Mouse (Mus musculus) MEL (cell line): ENCODE results near the gene Rasgef1b. TPM values are rescaled to one million over a fixed set of nuclear protein-coding genes. Genes with fewer than 3 reads are reported as not detected.

Source experiments
- DNase-seq: peaks from one replicate; pipeline ENCODE4 v3.0.0; 2011; ENCODE audit warnings: low read depth, low spot score
- H3K27ac ChIP-seq: 2 replicates; pipeline ENCODE4 v1.5.1; 2012; ENCODE audit warnings: low read depth, mild to moderate bottlenecking, control low read depth, low read length, moderate library complexity; ENCODE audit not compliant: control insufficient read depth
- H3K27me3 ChIP-seq, 2 experiments: fragments of 150-350 bp in 1 of 2; sonication (generic) in 1 of 2; 2 replicates each; pipeline ENCODE4 v1.6.1; 2012; ENCODE audit warnings: low read length in 2 of 2, mild to moderate bottlenecking in 2 of 2, improper control_type of control experiment in 1 of 2, moderate library complexity in 1 of 2; ENCODE audit not compliant: insufficient read depth in 2 of 2, control insufficient read depth in 1 of 2
- H3K36me3 ChIP-seq, 2 experiments: 2 replicates each; pipeline ENCODE4 v1.6.1; 2012 to 2014; ENCODE audit warnings: low read length in 2 of 2, improper control_type of control experiment in 1 of 2, inconsistent platforms in 1 of 2, mild to moderate bottlenecking in 1 of 2; ENCODE audit not compliant: insufficient read depth in 2 of 2, control insufficient read depth in 1 of 2
- H3K4me1 ChIP-seq, 2 experiments: fragments of 150-350 bp in 1 of 2; sonication (generic) in 1 of 2; 2 replicates each; pipeline ENCODE4 v1.6.1; 2012; ENCODE audit warnings: low read length in 2 of 2, improper control_type of control experiment in 1 of 2, mild to moderate bottlenecking in 1 of 2; ENCODE audit not compliant: insufficient read depth in 2 of 2, control insufficient read depth in 1 of 2
- H3K4me3 ChIP-seq, 2 experiments: fragments of 150-350 bp in 1 of 2; sonication (generic) in 1 of 2; 2 replicates each; pipeline ENCODE4 v1.5.1; 2012; ENCODE audit warnings: low read depth in 2 of 2, low read length in 2 of 2, mild to moderate bottlenecking in 2 of 2, moderate library complexity in 2 of 2, control low read depth in 1 of 2, improper control_type of control experiment in 1 of 2; ENCODE audit not compliant: control insufficient read depth in 1 of 2, insufficient read depth in 1 of 2
- H3K79me2 ChIP-seq: 2 replicates; pipeline ENCODE4 v1.6.1; 2012; ENCODE audit warnings: mild to moderate bottlenecking, low read length, moderate library complexity; ENCODE audit not compliant: control insufficient read depth, poor library complexity, insufficient read depth
- H3K9ac ChIP-seq: 2 replicates; pipeline ENCODE4 v1.6.1; 2012; ENCODE audit warnings: low read depth, mild to moderate bottlenecking, control low read depth, low read length, moderate library complexity; ENCODE audit not compliant: control insufficient read depth, poor library complexity, severe bottlenecking
- H3K9me3 ChIP-seq: fragments of 150-350 bp; sonication (generic); replicated peaks from 2 replicates; pipeline ENCODE4 v1.6.1; 2012; ENCODE audit warnings: mild to moderate bottlenecking, low read length, improper control_type of control experiment, moderate library complexity; ENCODE audit not compliant: insufficient read depth
- BHLHE40 ChIP-seq: IDR thresholded peaks from 2 replicates; pipeline ENCODE4 v1.6.1; 2012; ENCODE audit warnings: low read depth, mild to moderate bottlenecking, inconsistent platforms, low read length, improper control_type of control experiment, borderline replicate concordance
- CHD1 ChIP-seq: IDR thresholded peaks from 2 replicates; pipeline ENCODE4 v1.6.1; 2012; ENCODE audit warnings: low read depth, mild to moderate bottlenecking, inconsistent platforms, low read length, improper control_type of control experiment
- CHD2 ChIP-seq: IDR thresholded peaks from 2 replicates; pipeline ENCODE4 v1.6.1; 2011; ENCODE audit warnings: low read length, improper control_type of control experiment
- E2F4 ChIP-seq: IDR thresholded peaks from 2 replicates; pipeline ENCODE4 v1.6.1; 2011; ENCODE audit warnings: low read depth, low read length, improper control_type of control experiment, borderline replicate concordance
- ELF1 ChIP-seq: IDR thresholded peaks from 2 replicates; pipeline ENCODE4 v1.6.1; 2014; ENCODE audit warnings: low read depth, mild to moderate bottlenecking, inconsistent platforms, low read length, improper control_type of control experiment, moderate library complexity
- EP300 ChIP-seq, 2 experiments: IDR thresholded peaks; 2 replicates each; pipeline ENCODE4 v1.6.1; 2011; ENCODE audit warnings: improper control_type of control experiment in 2 of 2, low read length in 2 of 2, low read depth in 1 of 2, mild to moderate bottlenecking in 1 of 2
- HCFC1 ChIP-seq: IDR thresholded peaks from 2 replicates; pipeline ENCODE4 v1.6.1; 2012; ENCODE audit warnings: low read depth, mild to moderate bottlenecking, inconsistent platforms, low read length, improper control_type of control experiment, moderate library complexity
- JUND ChIP-seq: IDR thresholded peaks from 2 replicates; pipeline ENCODE4 v1.6.1; 2011; ENCODE audit warnings: low read depth, mild to moderate bottlenecking, improper control_type of control experiment, low read length
- KAT2A ChIP-seq: conservative IDR thresholded peaks from 2 replicates; pipeline ENCODE4 v1.6.1; 2012; ENCODE audit warnings: low read depth, low read length, improper control_type of control experiment, inconsistent platforms
- MAFK ChIP-seq: IDR thresholded peaks from 2 replicates; pipeline ENCODE4 v1.6.1; 2011; ENCODE audit warnings: low read depth, mild to moderate bottlenecking, low read length, improper control_type of control experiment, borderline replicate concordance
- MAX ChIP-seq: IDR thresholded peaks from 2 replicates; pipeline ENCODE4 v1.6.1; 2011; ENCODE audit warnings: low read length, improper control_type of control experiment
- MEF2A ChIP-seq: IDR thresholded peaks from 2 replicates; pipeline ENCODE4 v1.6.1; 2014; ENCODE audit warnings: low read depth, mild to moderate bottlenecking, inconsistent platforms, low read length, improper control_type of control experiment; ENCODE audit not compliant: poor library complexity, insufficient replicate concordance, severe bottlenecking; ENCODE audit errors: extremely low read depth
- MXI1 ChIP-seq: IDR thresholded peaks from 2 replicates; pipeline ENCODE4 v1.6.1; 2011; ENCODE audit warnings: mild to moderate bottlenecking, low read depth, low read length, improper control_type of control experiment
- MYB ChIP-seq: IDR thresholded peaks from 2 replicates; pipeline ENCODE4 v1.6.1; 2011; ENCODE audit warnings: mild to moderate bottlenecking, low read depth, low read length, improper control_type of control experiment
- MYC ChIP-seq: IDR thresholded peaks from 2 replicates; pipeline ENCODE4 v1.6.1; 2011; ENCODE audit warnings: low read depth, mild to moderate bottlenecking, low read length, improper control_type of control experiment, moderate library complexity
- NELFE ChIP-seq: IDR thresholded peaks from 2 replicates; pipeline ENCODE4 v1.6.1; 2011; ENCODE audit warnings: low read depth, low read length, improper control_type of control experiment
- POLR2A ChIP-seq, 2 experiments: IDR thresholded peaks; 2 replicates each; pipeline ENCODE4 v1.6.1; 2011 to 2012; ENCODE audit warnings: low read length in 2 of 2, mild to moderate bottlenecking in 2 of 2, control low read depth in 1 of 2, improper control_type of control experiment in 1 of 2, low read depth in 1 of 2, moderate library complexity in 1 of 2; ENCODE audit not compliant: control insufficient read depth in 1 of 2, insufficient read depth in 1 of 2, poor library complexity in 1 of 2
- POLR2AphosphoS5 ChIP-seq: IDR thresholded peaks from 2 replicates; pipeline ENCODE4 v1.6.1; 2012; ENCODE audit warnings: low read depth, borderline replicate concordance, mild to moderate bottlenecking, inconsistent platforms, low read length, moderate library complexity, mixed read lengths
- RAD21 ChIP-seq: IDR thresholded peaks from 2 replicates; pipeline ENCODE4 v1.6.1; 2011; ENCODE audit warnings: mild to moderate bottlenecking, low read depth, low read length, improper control_type of control experiment
- RCOR1 ChIP-seq: IDR thresholded peaks from 2 replicates; pipeline ENCODE4 v1.6.1; 2012; ENCODE audit warnings: low read depth, mild to moderate bottlenecking, inconsistent platforms, low read length, improper control_type of control experiment
- SIN3A ChIP-seq: IDR thresholded peaks from 2 replicates; pipeline ENCODE4 v1.6.1; 2012; ENCODE audit warnings: low read length, improper control_type of control experiment, inconsistent platforms
- TAL1 ChIP-seq: IDR thresholded peaks from 2 replicates; pipeline ENCODE4 v1.6.1; 2012; ENCODE audit warnings: mild to moderate bottlenecking, inconsistent platforms, low read length, moderate library complexity, mixed read lengths
- UBTF ChIP-seq: IDR thresholded peaks from 2 replicates; pipeline ENCODE4 v1.6.1; 2012; ENCODE audit warnings: low read depth, mild to moderate bottlenecking, inconsistent platforms, low read length, improper control_type of control experiment, moderate library complexity, borderline replicate concordance; ENCODE audit not compliant: insufficient read depth
- USF1 ChIP-seq: IDR thresholded peaks from 2 replicates; pipeline ENCODE4 v1.6.1; 2014; ENCODE audit warnings: low read depth, mild to moderate bottlenecking, inconsistent platforms, low read length, improper control_type of control experiment, moderate library complexity
- USF2 ChIP-seq, 2 experiments: IDR thresholded peaks; 2 replicates each; pipeline ENCODE4 v1.6.1; 2011 to 2012; ENCODE audit warnings: improper control_type of control experiment in 2 of 2, low read length in 2 of 2, borderline replicate concordance in 1 of 2, inconsistent platforms in 1 of 2, low read depth in 1 of 2, mild to moderate bottlenecking in 1 of 2; ENCODE audit not compliant: insufficient read depth in 1 of 2
- ZC3H11A ChIP-seq: IDR thresholded peaks from 2 replicates; pipeline ENCODE4 v1.6.1; 2012; ENCODE audit warnings: low read depth, mild to moderate bottlenecking, inconsistent platforms, low read length, improper control_type of control experiment
- ZKSCAN1 ChIP-seq: IDR thresholded peaks from 2 replicates; pipeline ENCODE4 v1.6.1; 2012; ENCODE audit warnings: low read depth, mild to moderate bottlenecking, inconsistent platforms, low read length, improper control_type of control experiment, moderate library complexity
- ZMIZ1 ChIP-seq: IDR thresholded peaks from 2 replicates; pipeline ENCODE4 v1.6.1; 2012; ENCODE audit warnings: low read depth, mild to moderate bottlenecking, inconsistent platforms, low read length, improper control_type of control experiment, moderate library complexity
- polyA plus RNA-seq, 2 experiments: library from polyadenylated mRNA; stranded (reverse) in 1 of 2; unstranded in 1 of 2; fragments of >175 nt in 1 of 2; fragments of >200 nt in 1 of 2; gene quantifications; 2 replicates each; pipeline versions ENCODE4 v1.2.1 to v1.2.4; 2012; ENCODE audit warnings: low replicate concordance in 2 of 2, low read depth in 1 of 2; ENCODE audit not compliant: insufficient read length in 2 of 2, insufficient read depth in 1 of 2, missing spikeins in 1 of 2
- total RNA-seq: library from RNA; depleted of rRNA; stranded (reverse); fragments of 300-350 nt; gene quantifications from 2 replicates; pipeline ENCODE4 v1.2.3, GENCODE M21; 2012

Rasgef1b gene
- total and polyA plus RNA-seq, 3 experiments, result not detected

DNA sequence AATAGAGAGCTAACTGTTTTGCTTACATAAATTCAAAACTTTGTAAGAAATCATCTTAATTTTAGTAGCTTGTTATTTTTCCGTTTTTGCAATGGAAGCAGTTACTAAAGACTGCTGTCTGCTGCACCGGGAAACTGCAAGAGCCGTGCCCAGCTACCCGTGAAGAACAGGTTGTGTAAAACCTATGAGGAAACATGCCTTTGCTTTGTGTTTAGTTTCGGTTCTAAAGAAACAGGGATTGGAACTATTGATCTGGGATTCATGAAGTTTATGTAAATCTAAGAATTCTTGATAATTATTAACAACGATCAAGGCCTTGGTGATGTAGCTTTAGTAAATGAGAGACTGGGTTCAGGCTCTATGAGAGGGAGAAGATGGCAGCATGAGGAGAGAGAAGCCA lies 442.3 kb downstream of the Rasgef1b start:
- TF ChIP-seq SIN3A, result no peak
- TF ChIP-seq UBTF, result no peak
- no peak for TF ChIP-seq EP300 (IDR thresholded peaks at IDR 0.05; ENCODE audit: low read depth in 1 of 2, low read length in 2 of 2)
- TF ChIP-seq ZKSCAN1, result no peak
- no peak for TF ChIP-seq POLR2AphosphoS5
- no peak for TF ChIP-seq MYB
- no peak for TF ChIP-seq MYC
- no peak for TF ChIP-seq BHLHE40
- no peak for TF ChIP-seq USF2 (IDR thresholded peaks at IDR 0.05; ENCODE audit: borderline replicate concordance in 1 of 2, insufficient read depth in 1 of 2, low read depth in 1 of 2, low read length in 2 of 2)
- TF ChIP-seq MXI1, result no peak
- no peak for TF ChIP-seq HCFC1
- no peak for TF ChIP-seq RCOR1
- no peak for TF ChIP-seq CHD1
- no peak for TF ChIP-seq ZMIZ1
- TF ChIP-seq ELF1, result no peak
- no peak for TF ChIP-seq MAX
- TF ChIP-seq NELFE, result no peak
- TF ChIP-seq KAT2A, result no peak
- no peaks in the 10 kb centered on the region for H3K4me1 ChIP-seq
- no peak overlapping the region for H3K4me3 ChIP-seq
- DNase-seq, result no peak
- H3K9ac ChIP-seq, result no peak overlapping the region
- H3K27me3 ChIP-seq, result no peaks in the 10 kb centered on the region
- H3K27ac ChIP-seq, result no peak overlapping the region
- H3K9me3 ChIP-seq, result no peaks in the 10 kb centered on the region
- no peaks in the 10 kb centered on the region for H3K79me2 ChIP-seq
- no peaks in the 10 kb centered on the region for H3K36me3 ChIP-seq

GRCm38 (mm10) chr5:99286024-99286423 lies 442.8 kb downstream of the Rasgef1b start:
- Histone ChIP-seq H3K79me2 (no peaks in the 10 kb centered on the region), H3K9me3 (no peaks in the 10 kb centered on the region), H3K27me3 (no peaks in the 10 kb centered on the region), H3K36me3 (no peaks in the 10 kb centered on the region), H3K4me1 (no peaks in the 10 kb centered on the region), H3K4me3 (no peak overlapping the region), H3K27ac (no peak overlapping the region), H3K9ac (no peak overlapping the region)
- TF ChIP-seq TAL1, result no peak
- no peak for TF ChIP-seq ZMIZ1
- TF ChIP-seq MEF2A, result no peak
- no peak for TF ChIP-seq POLR2A (IDR thresholded peaks at IDR 0.05; ENCODE audit: control insufficient read depth in 1 of 2, insufficient read depth in 1 of 2, low read depth in 1 of 2, low read length in 2 of 2, poor library complexity in 1 of 2)
- no peak for TF ChIP-seq USF1
- no peak for TF ChIP-seq JUND
- TF ChIP-seq E2F4, result no peak
- no peak for TF ChIP-seq ZC3H11A
- TF ChIP-seq NELFE, result no peak
- TF ChIP-seq ZKSCAN1, result no peak
- no peak for TF ChIP-seq MAFK
- no peak for TF ChIP-seq RAD21
- no peak for TF ChIP-seq SIN3A
- TF ChIP-seq MXI1, result no peak
- TF ChIP-seq BHLHE40, result no peak
- no peak for TF ChIP-seq CHD2
- TF ChIP-seq MYC, result no peak
- TF ChIP-seq ELF1, result no peak
- DNase-seq, result no peak
